Mouse (Mus musculus) spleen, adult 2 months (tissue): ENCODE results near the gene Gzmk.

Source experiments
- CTCF ChIP-seq: fragments of 200-500 bp; IDR thresholded peaks from 2 replicates; pipeline ENCODE4 v1.5.1; 2011; ENCODE audit warnings: mild to moderate bottlenecking, inconsistent platforms; ENCODE audit not compliant: insufficient read depth, insufficient read length, insufficient replicate concordance; ENCODE audit errors: extremely low read depth
- POLR2A ChIP-seq: fragments of 200-500 bp; IDR thresholded peaks from 2 replicates; pipeline ENCODE4 v1.6.1; 2011; ENCODE audit warnings: low read depth, low read length, inconsistent platforms

- TF ChIP-seq POLR2A (no peak), CTCF (no peak)
Measured at GRCm38 (mm10) chr13:113259237-113259636, 33.5 kb upstream of the Gzmk start.
